Mouse (Mus musculus): ENCODE data around the gene Pde6c.

GRCm38 (mm10) chr19:38187345-38187680 is 54.7 kb downstream of the Pde6c start:
- TF ChIP-seq CTCF (IDR thresholded peaks at IDR 0.05; ENCODE audit: low read depth) (no peak), EP300 (optimal IDR thresholded peaks at IDR 0.05) (no peak)
